Mouse (Mus musculus) thymus, adult 2 months (tissue): ENCODE results near the gene Fnbp1l. TPM values are rescaled to one million over a fixed set of nuclear protein-coding genes. Genes with fewer than 3 reads are reported as not detected.

Experiments
- DNase-seq: peaks from one replicate; pipeline ENCODE4 v3.0.0; 2021
- H3K27ac ChIP-seq: fragments of 200-500 bp; 2 replicates; pipeline ENCODE4 v1.5.1; 2012; ENCODE audit warnings: low read length, control low read depth; ENCODE audit not compliant: control insufficient read depth, insufficient read depth
- H3K27me3 ChIP-seq: fragments of 200-500 bp; 2 replicates; pipeline ENCODE4 v1.6.1; 2012; ENCODE audit warnings: mild to moderate bottlenecking, low read length, moderate library complexity, mixed read lengths; ENCODE audit not compliant: control insufficient read depth, insufficient read depth
- H3K36me3 ChIP-seq: fragments of 200-500 bp; 2 replicates; pipeline ENCODE4 v1.6.1; 2012; ENCODE audit warnings: mild to moderate bottlenecking, low read length, moderate library complexity; ENCODE audit not compliant: control insufficient read depth, insufficient read depth
- H3K4me1 ChIP-seq: fragments of 200-500 bp; replicated peaks from 2 replicates; pipeline ENCODE4 v1.6.1; 2012; ENCODE audit warnings: low read length; ENCODE audit not compliant: control insufficient read depth, insufficient read depth
- H3K4me3 ChIP-seq: fragments of 200-500 bp; 2 replicates; pipeline ENCODE4 v1.5.1; 2012; ENCODE audit warnings: mild to moderate bottlenecking, low read length, control low read depth, moderate library complexity; ENCODE audit not compliant: control insufficient read depth, insufficient read depth
- CTCF ChIP-seq: fragments of 200-500 bp; IDR thresholded peaks from 2 replicates; pipeline ENCODE4 v1.5.1; 2012; ENCODE audit warnings: mild to moderate bottlenecking, control low read depth, low read length, moderate library complexity, borderline replicate concordance; ENCODE audit not compliant: control insufficient read depth, poor library complexity, insufficient read depth; ENCODE audit errors: extremely low read depth
- POLR2A ChIP-seq: fragments of 200-500 bp; IDR thresholded peaks from 2 replicates; pipeline ENCODE4 v1.6.1; 2012; ENCODE audit warnings: mild to moderate bottlenecking, low read length, control low read depth, moderate library complexity; ENCODE audit not compliant: control insufficient read depth, poor library complexity, insufficient read depth; ENCODE audit errors: extremely low read depth
- whole genome bisulfite sequencing: fragments of 180-500 bp; shearing (Covaris S2); methylation state at CpG from one replicate; pipeline ENCODE4 v1.1.7; 2018; 5-methylcytosine and 5-hydroxymethylcytosine counted together
- polyA plus RNA-seq: library from polyadenylated mRNA; depleted of rRNA; stranded (reverse); fragments of >200 nt; gene quantifications from 2 replicates; pipeline ENCODE4 v1.2.3, GENCODE M21; 2012

Fnbp1l gene
- polyA plus RNA-seq, 1 experiment, result 6.4 TPM

DNA sequence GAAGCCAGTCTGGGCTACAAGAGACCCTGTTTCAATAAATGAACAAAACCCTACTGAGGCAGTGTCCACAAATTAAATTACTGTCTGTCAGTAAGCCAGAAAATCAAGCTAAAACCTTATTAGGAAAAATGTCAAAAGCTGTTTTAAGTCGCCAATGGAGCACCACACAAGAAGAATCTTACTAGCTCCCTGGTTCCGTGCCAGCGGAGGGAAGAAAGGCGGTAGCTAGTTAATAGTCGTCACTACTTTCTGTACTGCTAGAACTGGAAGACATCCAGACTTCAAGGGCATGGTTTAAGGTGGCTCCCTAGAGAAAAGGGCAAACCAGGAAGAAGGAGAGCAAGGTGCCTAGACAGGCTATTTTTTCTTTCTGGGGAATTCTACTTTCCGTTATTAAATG is 5.1 kb upstream of the Fnbp1l start:
- Histone ChIP-seq H3K36me3 (no peaks in the 10 kb centered on the region), H3K4me1 (peaks cover 9% of the 10 kb centered on the region), H3K27me3 (no peaks in the 10 kb centered on the region), H3K4me3 (no peak overlapping the region), H3K27ac (no peak overlapping the region)
- no peak for DNase-seq
- no peak for TF ChIP-seq POLR2A
- TF ChIP-seq CTCF, result no peak
- WGBS, result 82% methylated on average over 6 of the region's 6 CpGs

DNA sequence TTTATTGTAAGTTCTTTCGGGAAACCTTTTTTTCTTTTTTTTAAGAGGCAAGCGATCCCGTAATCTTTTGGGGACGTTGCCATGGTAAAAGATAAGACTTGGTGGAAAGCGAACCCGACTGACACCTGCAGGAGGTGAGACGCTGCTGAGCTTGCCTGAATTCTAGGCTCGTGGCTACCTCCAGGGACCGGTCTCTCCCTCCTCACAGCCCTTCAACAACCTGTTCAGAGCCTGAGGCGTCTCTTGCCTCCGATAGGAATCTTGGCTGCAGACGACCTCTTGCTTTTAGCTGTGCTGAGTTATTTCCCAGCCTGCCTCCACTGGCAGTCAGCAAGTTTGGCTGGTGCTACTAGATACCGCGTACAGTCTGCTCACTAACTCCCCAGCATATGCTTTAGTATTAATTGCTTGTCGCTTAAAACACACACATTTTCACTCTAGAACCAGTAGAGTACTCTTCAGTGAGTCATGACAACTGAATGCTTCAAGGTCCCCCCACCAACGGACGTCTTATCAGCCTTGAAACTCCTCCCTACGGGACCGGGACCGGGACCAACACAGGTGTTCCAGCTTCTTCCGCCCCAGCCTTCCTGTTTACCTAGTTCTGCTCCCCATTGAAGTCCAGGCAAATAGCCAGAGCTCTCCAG is 893 bp upstream of the Fnbp1l start:
- Histone ChIP-seq H3K36me3 (no peaks in the 10 kb centered on the region), H3K27me3 (peaks cover 5% of the 10 kb centered on the region; the same call in 1 of the 2 replicates), H3K27ac (no peak overlapping the region; the same call in 1 of the 2 replicates), H3K4me3 (peak overlapping the region; percentile 83), H3K4me1 (peaks cover 12% of the 10 kb centered on the region)
- TF ChIP-seq POLR2A, result no peak
- no peak for TF ChIP-seq CTCF
- WGBS, result 8% methylated on average over 21 of the region's 21 CpGs
- DNase-seq, result no peak

DNA sequence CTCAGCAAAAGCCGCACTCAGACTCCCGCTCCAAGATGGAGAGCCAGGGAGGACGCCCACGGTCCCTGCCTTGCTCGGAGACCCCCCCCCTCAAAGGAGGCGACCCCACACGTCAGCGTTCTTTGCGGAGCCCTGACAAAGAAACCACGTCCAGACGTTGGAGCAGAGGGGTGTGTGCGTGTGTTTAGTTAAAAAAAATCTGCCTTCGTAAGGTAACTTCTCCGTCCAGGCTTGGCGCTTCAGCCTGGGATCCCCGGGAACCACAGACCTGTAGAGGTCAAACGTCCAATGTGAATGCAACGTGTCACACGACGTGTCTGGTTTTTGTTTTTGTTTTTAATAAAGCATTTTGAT is 393 bp upstream of the Fnbp1l start:
- H3K4me1 ChIP-seq, result peaks cover 12% of the 10 kb centered on the region
- peaks cover 5% of the 10 kb centered on the region; the same call in 1 of the 2 replicates for H3K27me3 ChIP-seq
- H3K4me3 ChIP-seq, result peak overlapping the region; percentile 83
- H3K27ac ChIP-seq, result no peak overlapping the region
- H3K36me3 ChIP-seq, result no peaks in the 10 kb centered on the region
- under 1% methylated on average over 20 of the region's 20 CpGs for WGBS
- TF ChIP-seq POLR2A, result no peak
- no peak for DNase-seq

DNA sequence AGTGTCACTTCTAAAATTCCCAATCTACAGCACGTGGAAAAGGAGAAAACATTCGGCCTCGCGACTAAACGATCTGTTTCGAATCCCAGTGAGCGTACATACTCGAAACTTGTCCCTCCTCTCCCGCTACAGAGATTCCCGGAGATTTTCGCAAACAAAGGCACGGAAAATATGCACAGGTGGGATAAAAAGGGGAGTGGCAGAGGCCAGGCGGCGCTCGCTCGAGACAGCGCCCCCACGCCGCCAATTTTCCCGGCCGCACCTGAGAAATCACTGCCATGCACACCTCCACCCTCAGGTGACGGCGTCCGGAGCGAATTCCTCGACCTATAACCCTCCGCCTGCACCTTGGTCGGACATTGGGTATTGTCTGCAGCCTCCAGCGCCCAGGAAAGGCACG is 1.1 kb downstream of the Fnbp1l start:
- no peak for DNase-seq
- TF ChIP-seq POLR2A (no peak), CTCF (no peak)
- peaks cover 5% of the 10 kb centered on the region; the same call in 1 of the 2 replicates for H3K27me3 ChIP-seq
- peaks cover 12% of the 10 kb centered on the region for H3K4me1 ChIP-seq
- H3K4me3 ChIP-seq, result peak overlapping the region; percentile 83
- H3K36me3 ChIP-seq, result no peaks in the 10 kb centered on the region
- 9% methylated on average over 30 of the region's 30 CpGs for WGBS
- no peak overlapping the region for H3K27ac ChIP-seq

DNA sequence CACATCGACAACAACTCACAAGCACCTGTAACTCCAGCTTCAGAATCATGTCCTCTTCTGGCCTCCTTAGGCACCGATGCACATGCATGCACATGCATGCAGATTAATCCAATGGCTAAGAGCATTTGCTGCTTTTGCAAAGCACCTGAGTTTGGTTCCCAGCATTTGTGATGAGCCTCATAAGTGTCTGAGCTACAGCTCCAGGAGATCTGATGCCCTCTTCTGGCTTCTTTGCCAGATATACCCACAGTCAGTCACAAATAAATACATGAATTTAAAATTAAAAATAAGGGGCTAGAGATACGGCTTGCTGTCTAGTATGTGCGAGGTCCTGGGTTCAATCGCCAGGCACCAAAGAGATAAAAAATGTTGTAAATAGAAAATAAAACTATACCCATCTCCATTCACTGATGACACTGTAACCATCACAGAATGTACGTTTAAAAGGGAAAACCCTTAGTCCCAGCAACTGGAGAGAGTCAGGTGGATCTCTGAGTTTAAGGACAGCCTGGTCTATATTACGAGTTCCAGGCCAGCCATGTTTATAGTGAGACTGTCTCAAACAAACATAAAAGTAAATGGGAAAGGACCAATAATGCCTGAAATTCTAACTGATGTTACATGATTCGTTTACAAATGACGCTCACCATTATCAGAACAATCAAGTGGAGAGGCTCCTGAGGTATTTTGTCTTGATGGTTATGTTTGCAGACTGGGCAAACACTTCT is 1.7 kb downstream of the Fnbp1l start:
- 88% methylated on average over 9 of the region's 9 CpGs for WGBS
- Histone ChIP-seq H3K36me3 (no peaks in the 10 kb centered on the region), H3K4me3 (no peak overlapping the region), H3K4me1 (peaks cover 12% of the 10 kb centered on the region), H3K27ac (no peak overlapping the region), H3K27me3 (peaks cover 5% of the 10 kb centered on the region; the same call in 1 of the 2 replicates)
- TF ChIP-seq POLR2A, result no peak
- TF ChIP-seq CTCF, result no peak
- DNase-seq, result no peak

DNA sequence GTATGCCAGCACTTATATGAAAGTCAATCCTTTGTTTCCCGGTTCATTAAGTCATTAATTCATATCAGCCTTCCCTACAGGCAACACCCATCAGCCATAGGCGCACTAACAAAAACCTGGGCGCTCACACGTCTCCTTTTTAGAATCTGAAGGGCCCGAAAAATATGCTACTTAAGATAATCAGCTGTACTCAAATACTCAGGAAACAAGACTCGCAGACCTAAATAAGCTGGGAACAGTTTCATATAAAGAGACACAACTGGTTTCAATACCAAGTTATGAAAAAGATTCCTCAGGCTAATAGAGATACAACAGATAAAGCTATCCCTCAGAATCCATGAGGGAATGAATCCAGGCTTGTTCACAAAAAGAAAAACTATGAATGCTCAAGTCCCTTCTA is 7.0 kb downstream of the Fnbp1l start:
- WGBS, result 94% methylated on average over 6 of the region's 6 CpGs
- Histone ChIP-seq H3K36me3 (no peaks in the 10 kb centered on the region), H3K27me3 (peaks cover 2% of the 10 kb centered on the region; the same call in 1 of the 2 replicates), H3K4me1 (no peaks in the 10 kb centered on the region), H3K27ac (no peak overlapping the region), H3K4me3 (no peak overlapping the region)
- TF ChIP-seq CTCF (no peak), POLR2A (no peak)
- no peak for DNase-seq
